Mouse (Mus musculus): Measurements from ENCODE around the gene Acly. TPM values are rescaled to one million over a fixed set of nuclear protein-coding genes. Genes with fewer than 3 reads are reported as not detected.

The Acly gene
- total RNA-seq (2012; rRNA removed) (246 and 263 TPM in 2 replicates), total RNA-seq (2014; rRNA removed) (245 and 277 TPM in 2 replicates), polyA plus RNA-seq (2012; ENCODE audit: insufficient read length, low read depth) (196 and 213 TPM in 2 replicates)

DNA sequence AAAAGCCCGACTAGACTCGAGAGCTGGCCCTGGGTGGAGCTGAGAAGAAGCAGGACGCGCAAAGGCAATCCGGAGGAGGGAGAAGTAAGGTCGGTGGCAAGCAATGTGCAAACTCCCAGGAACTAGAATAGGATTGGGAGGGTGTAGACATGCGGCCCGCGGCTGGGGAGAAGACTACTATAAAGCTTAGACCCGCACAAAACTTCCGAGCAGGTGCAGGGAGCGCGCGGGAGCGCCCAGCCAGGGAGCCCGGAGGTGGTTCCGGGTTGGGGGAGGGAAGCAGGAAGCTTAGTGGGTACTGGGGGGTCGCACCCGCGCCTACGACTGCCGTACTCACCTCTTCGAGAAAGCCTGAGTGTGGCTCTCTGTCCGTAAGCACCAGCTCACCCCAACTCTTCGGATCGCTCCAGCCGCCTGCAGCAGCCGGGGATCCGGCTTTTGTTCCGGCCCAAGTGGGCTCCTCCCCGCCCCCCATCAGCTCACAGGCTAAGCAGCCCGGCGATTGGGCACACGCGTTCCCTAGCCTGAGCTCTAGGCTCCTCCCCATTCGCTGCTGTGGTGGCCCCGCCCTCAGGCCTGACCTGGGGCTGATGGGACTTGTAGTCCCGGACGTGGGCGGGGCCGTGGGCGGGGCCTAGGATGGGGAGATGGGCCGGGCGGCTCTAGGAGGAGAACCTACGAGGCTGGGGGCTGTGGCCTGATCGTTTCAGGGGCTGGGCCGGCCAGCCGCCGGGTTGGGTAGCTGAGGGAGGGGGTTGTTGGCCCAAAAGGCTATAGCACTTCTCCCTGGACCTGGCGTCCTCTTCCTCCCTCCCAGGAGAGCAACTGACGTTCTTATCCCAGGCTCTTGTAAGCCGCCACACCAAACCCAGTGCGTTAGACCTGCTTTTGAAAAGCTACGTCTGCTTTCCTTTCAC, at the start of gene Acly:
Gene Acly, minus strand, starts transcription at position 543 of the 917 bp plus-strand sequence.
- dilution Hi-C loops (cut with MboI; ENCODE audit: extremely low pct_ligation_motif_present, extremely low pct_unique_long_range_greater_than_20kb, low sequenced_read_pairs): no loop called here
- in situ Hi-C loops (cut with MboI; ENCODE audit: low pct_ligation_motif_present, low pct_unique_long_range_greater_than_20kb, low sequenced_read_pairs): no loop called here
- H3K9me3 ChIP-seq (replicated peaks; ENCODE audit: low read length): peaks cover under 1% of the 10 kb centered on the region
- peaks cover 10 to 46% of the 10 kb centered on the region in 2 experiments for H3K4me1 ChIP-seq (ENCODE audit: control insufficient read depth in 1 of 2, insufficient read depth in 2 of 2)
- peak within 1 kb of the TSS; percentile 83 for H3K4me2 ChIP-seq (ENCODE audit: insufficient read depth, low read depth, poor library complexity, severe bottlenecking)
- peaks cover 37% of the 10 kb centered on the region for H3K79me2 ChIP-seq (replicated peaks; ENCODE audit: control insufficient read depth, extremely low read depth, insufficient read depth, poor library complexity, severe bottlenecking)
- H3K36me3 ChIP-seq (replicated peaks in 1 of 2; ENCODE audit: control insufficient read depth in 1 of 2, insufficient read depth in 1 of 2, low read length in 1 of 2): peaks cover 9 to 24% of the 10 kb centered on the region in 2 experiments
- peak within 1 kb of the TSS; percentile 27 for H3K27ac ChIP-seq (ENCODE audit: insufficient read depth, low read depth)
- no peaks in the 10 kb centered on the region for H3K27me3 ChIP-seq (replicated peaks)
- peak within 1 kb of the TSS; percentile 77 to 82 (median 78) for H3K4me3 ChIP-seq (replicated peaks in 1 of 3; ENCODE audit: low read depth in 2 of 3, low read length in 2 of 3, poor library complexity in 1 of 3)
- peak within 1 kb of the TSS; percentile 89 for H3K9ac ChIP-seq (ENCODE audit: insufficient read depth, low read depth)
- peak; percentile 100 for DNase-seq (ENCODE audit: extremely low read depth)
- TF ChIP-seq NELFE (IDR thresholded peaks at IDR 0.05; ENCODE audit: low read depth, low read length) (peak; percentile 99), TBP (conservative IDR thresholded peaks at IDR 0.05; ENCODE audit: low read depth, low read length) (peak; percentile 97), USF1 (IDR thresholded peaks at IDR 0.05; ENCODE audit: low read depth, low read length) (no peak), E2F4 (IDR thresholded peaks at IDR 0.05; ENCODE audit: insufficient replicate concordance, low read depth, low read length) (no peak), KAT2A (IDR thresholded peaks at IDR 0.05; ENCODE audit: insufficient replicate concordance, low read length) (peak; percentile 93; the same call in 1 of the 2 replicates), BHLHE40 (IDR thresholded peaks at IDR 0.05; ENCODE audit: low read depth, low read length) (no peak; the same call in 1 of the 2 replicates), ZKSCAN1 (IDR thresholded peaks at IDR 0.05; ENCODE audit: borderline replicate concordance, low read depth, low read length) (no peak), ELF1 (IDR thresholded peaks at IDR 0.05; ENCODE audit: low read depth, low read length) (peak; percentile 89), SIN3A (IDR thresholded peaks at IDR 0.05; ENCODE audit: low read length) (peak; percentile 92), SMC3 (IDR thresholded peaks at IDR 0.05; ENCODE audit: low read depth, low read length) (no peak), CHD2 (IDR thresholded peaks at IDR 0.05; ENCODE audit: low read length) (peak; percentile 95), ZC3H11A (IDR thresholded peaks at IDR 0.05; ENCODE audit: low read depth, low read length) (no peak), MAFK (IDR thresholded peaks at IDR 0.05; ENCODE audit: insufficient replicate concordance, low read length) (no peak), IRF4 (IDR thresholded peaks at IDR 0.05; ENCODE audit: low read depth, low read length) (peak; percentile 34), MEF2A (IDR thresholded peaks at IDR 0.05; ENCODE audit: borderline replicate concordance, low read depth, low read length) (no peak), GABPA (IDR thresholded peaks at IDR 0.05; ENCODE audit: insufficient replicate concordance, low read depth, low read length) (peak; percentile 11; the same call in 1 of the 2 replicates), ETS1 (conservative IDR thresholded peaks at IDR 0.05; ENCODE audit: low read depth, low read length) (peak; percentile 7; the same call in 1 of the 2 replicates), MAZ (IDR thresholded peaks at IDR 0.05; ENCODE audit: low read depth, low read length) (peak; percentile 87; the same call in 1 of the 2 replicates), PAX5 (IDR thresholded peaks at IDR 0.05; ENCODE audit: low read length) (no peak), CTCF (conservative IDR thresholded peaks at IDR 0.05 in 1 of 2, IDR thresholded peaks at IDR 0.05 in 1 of 2; ENCODE audit: low read depth in 2 of 2, low read length in 2 of 2) (no peak), POLR2A (IDR thresholded peaks at IDR 0.05; ENCODE audit: low read depth, low read length) (peak; percentile 100), HCFC1 (IDR thresholded peaks at IDR 0.05; ENCODE audit: low read depth, low read length) (peak; percentile 97), UBTF (IDR thresholded peaks at IDR 0.05; ENCODE audit: low read depth, low read length) (0 out of 2 replicates have a peak, but pooled peaks have one; percentile 19), RCOR1 (conservative IDR thresholded peaks at IDR 0.05; ENCODE audit: low read depth, low read length) (no peak; the same call in 1 of the 2 replicates), MXI1 (IDR thresholded peaks at IDR 0.05; ENCODE audit: low read depth, low read length) (peak; percentile 91), ZMIZ1 (IDR thresholded peaks at IDR 0.05; ENCODE audit: low read depth, low read length) (peak; percentile 98), CHD1 (IDR thresholded peaks at IDR 0.05; ENCODE audit: low read depth, low read length) (no peak), RAD21 (IDR thresholded peaks at IDR 0.05; ENCODE audit: low read depth, low read length) (no peak), MYC (IDR thresholded peaks at IDR 0.05; ENCODE audit: low read depth, low read length) (peak; percentile 91; the same call in 1 of the 2 replicates), NRF1 (IDR thresholded peaks at IDR 0.05; ENCODE audit: low read depth, low read length) (peak; percentile 29; the same call in 1 of the 2 replicates), JUN (IDR thresholded peaks at IDR 0.05; ENCODE audit: insufficient read depth, low read depth, low read length) (no peak), USF2 (conservative IDR thresholded peaks at IDR 0.05; ENCODE audit: low read depth, low read length) (no peak), MAX (IDR thresholded peaks at IDR 0.05; ENCODE audit: low read length) (no peak; the same call in 1 of the 2 replicates), TCF12 (IDR thresholded peaks at IDR 0.05; ENCODE audit: low read depth, low read length) (peak; percentile 95), JUND (conservative IDR thresholded peaks at IDR 0.05; ENCODE audit: low read depth, low read length) (no peak), POLR2AphosphoS2 (IDR thresholded peaks at IDR 0.05; ENCODE audit: low read depth, low read length) (peak; percentile 98), EP300 (IDR thresholded peaks at IDR 0.05; ENCODE audit: low read length) (no peak)

Data from CH12.LX (cell line).